Mouse (Mus musculus) embryonic facial prominence, embryonic 14.5 days (tissue): ENCODE measurements around the gene 2810408A11Rik. TPM values are rescaled to one million over a fixed set of nuclear protein-coding genes. Genes with fewer than 3 reads are reported as not detected.

Experiments
- ATAC-seq: fragments of 200-750 bp; cut with Nextera tagmentation; 2 replicates; pipeline ENCODE4 v1.8.0; 2017; ENCODE audit warnings: low read depth, moderate number of reproducible peaks, moderate TSS enrichment
- DNase-seq: peaks from one replicate; pipeline ENCODE4 v3.0.0-alpha.2; 2015; ENCODE audit warnings: low spot score
- H3K27ac ChIP-seq: fragments of 300-500 bp; sonication (generic); replicated peaks from 2 replicates; pipeline ENCODE4 v1.5.1; 2014; ENCODE audit warnings: low read depth, mild to moderate bottlenecking, low read length, moderate library complexity
- H3K27me3 ChIP-seq: fragments of 300-500 bp; sonication (generic); replicated peaks from 2 replicates; pipeline ENCODE4 v1.6.1; 2014; ENCODE audit warnings: low read length; ENCODE audit not compliant: control insufficient read depth, insufficient read depth
- H3K36me3 ChIP-seq: fragments of 300-500 bp; sonication (generic); 2 replicates; pipeline ENCODE4 v1.6.1; 2014; ENCODE audit warnings: low read length, mixed read lengths; ENCODE audit not compliant: control insufficient read depth, insufficient read depth
- H3K4me1 ChIP-seq: fragments of 300-500 bp; sonication (generic); 2 replicates; pipeline ENCODE4 v1.6.1; 2014; ENCODE audit warnings: antibody characterized with exemption, low read length; ENCODE audit not compliant: control insufficient read depth, insufficient read depth
- H3K4me2 ChIP-seq: fragments of 300-500 bp; sonication (generic); 2 replicates; pipeline ENCODE4 v1.6.1; 2014; ENCODE audit warnings: low read depth, mild to moderate bottlenecking, low read length, moderate library complexity, mixed read lengths
- H3K4me3 ChIP-seq: fragments of 300-500 bp; sonication (generic); 2 replicates; pipeline ENCODE4 v1.5.1; 2014; ENCODE audit warnings: low read depth, mild to moderate bottlenecking, low read length
- H3K9ac ChIP-seq: fragments of 300-500 bp; sonication (generic); 2 replicates; pipeline ENCODE4 v1.6.1; 2014; ENCODE audit warnings: low read depth, mild to moderate bottlenecking, low read length, moderate library complexity, mixed read lengths
- H3K9me3 ChIP-seq: fragments of 300-500 bp; sonication (generic); 2 replicates; pipeline ENCODE4 v1.6.1; 2016; ENCODE audit warnings: low read length; ENCODE audit not compliant: control insufficient read depth
- WGBS: fragments of 180-500 bp; shearing (Covaris S2); extraction: QIAGEN DNeasy Blood & Tissue Kit; methylation state at CpG from one replicate; pipeline ENCODE4 v1.1.7; 2014; 5-methylcytosine and 5-hydroxymethylcytosine counted together
- polyA plus RNA-seq: library from polyadenylated mRNA; unstranded; fragments of >200 nt; fragmentation: Nextera tagmentation; extraction: Ambion mirVana; gene quantifications from 2 replicates; pipeline ENCODE4 v1.2.1, GENCODE M21; 2014

2810408A11Rik gene
- polyA plus RNA-seq, 1 experiment from 2014 or later, result 5.7 TPM

GRCm38 (mm10) chr11:69899870-69900269 lies 917 bp downstream of the 2810408A11Rik start:
- ATAC-seq (no peak), DNase-seq (no peak)
- 20% methylated on average over 4 of the region's 4 CpGs for WGBS
- H3K27ac ChIP-seq, result peak overlapping the region; percentile 96; the same call in 1 of the 2 replicates
- no peaks in the 10 kb centered on the region for H3K27me3 ChIP-seq
- H3K4me3 ChIP-seq, result peak overlapping the region; percentile 87
- peak overlapping the region; percentile 98 for H3K4me2 ChIP-seq
- H3K9me3 ChIP-seq, result no peaks in the 10 kb centered on the region
- H3K9ac ChIP-seq, result peak overlapping the region; percentile 88
- H3K36me3 ChIP-seq, result peaks cover 14% of the 10 kb centered on the region
- H3K4me1 ChIP-seq, result peaks cover 19% of the 10 kb centered on the region

GRCm38 (mm10) chr11:69895291-69895690 lies 5.5 kb downstream of the 2810408A11Rik start, which contains the start of gene Acap1:
Gene Acap1 (minus strand): TSS chr11:69895539.
- DNase-seq, result no peak
- H3K4me3 ChIP-seq, result no peak within 1 kb of the TSS
- H3K4me1 ChIP-seq, result peaks cover 12% of the 10 kb centered on the region
- no peak within 1 kb of the TSS for H3K27ac ChIP-seq
- no peak for ATAC-seq
- WGBS, result 72% methylated on average over 4 of the region's 4 CpGs
- H3K4me2 ChIP-seq, result no peak within 1 kb of the TSS
- H3K9me3 ChIP-seq, result no peaks in the 10 kb centered on the region
- peak within 1 kb of the TSS; percentile 1; the same call in 1 of the 2 replicates for H3K9ac ChIP-seq
- H3K36me3 ChIP-seq, result no peaks in the 10 kb centered on the region
- no peaks in the 10 kb centered on the region for H3K27me3 ChIP-seq

GRCm38 (mm10) chr11:69894671-69895070 lies 6.1 kb downstream of the 2810408A11Rik start:
- no peak for ATAC-seq
- WGBS, result 65% methylated on average over 5 of the region's 5 CpGs

GRCm38 (mm10) chr11:69891482-69891881 lies 9.3 kb downstream of the 2810408A11Rik start:
- ATAC-seq (no peak), DNase-seq (no peak)
- H3K4me2 ChIP-seq, result no peak overlapping the region
- H3K4me3 ChIP-seq, result no peak overlapping the region
- no peak overlapping the region for H3K27ac ChIP-seq
- H3K9ac ChIP-seq, result no peak overlapping the region
- whole genome bisulfite sequencing, result 74% methylated on average over 4 of the region's 4 CpGs
- H3K9me3 ChIP-seq, result no peaks in the 10 kb centered on the region
- no peaks in the 10 kb centered on the region for H3K27me3 ChIP-seq
- H3K4me1 ChIP-seq, result no peaks in the 10 kb centered on the region
- no peaks in the 10 kb centered on the region for H3K36me3 ChIP-seq

More at GRCm38 (mm10) chr11:69894671-69895070, 6.1 kb downstream of the 2810408A11Rik start:
- peaks cover 9% of the 10 kb centered on the region for H3K4me1 ChIP-seq
- no peak for DNase-seq
- H3K4me3 ChIP-seq, result no peak overlapping the region
- H3K27ac ChIP-seq, result no peak overlapping the region
- H3K36me3 ChIP-seq, result no peaks in the 10 kb centered on the region
- no peaks in the 10 kb centered on the region for H3K27me3 ChIP-seq
- H3K9me3 ChIP-seq, result no peaks in the 10 kb centered on the region
- H3K9ac ChIP-seq, result no peak overlapping the region
- no peak overlapping the region for H3K4me2 ChIP-seq

GRCm38 (mm10) chr11:69886907-69887635 lies 13.7 kb downstream of the 2810408A11Rik start:
- H3K9ac ChIP-seq, result no peak overlapping the region

GRCm38 (mm10) chr11:69884663-69885062 lies 16.1 kb downstream of the 2810408A11Rik start:
- H3K9ac ChIP-seq, result no peak overlapping the region
- no peaks in the 10 kb centered on the region for H3K9me3 ChIP-seq
- H3K4me3 ChIP-seq, result no peak overlapping the region
- H3K27me3 ChIP-seq, result no peaks in the 10 kb centered on the region
- WGBS, result 82% methylated on average over 8 of the region's 8 CpGs
- peaks cover 15% of the 10 kb centered on the region for H3K4me1 ChIP-seq
- no peak overlapping the region for H3K4me2 ChIP-seq
- DNase-seq (no peak), ATAC-seq (no peak)
- H3K27ac ChIP-seq, result no peak overlapping the region
- H3K36me3 ChIP-seq, result no peaks in the 10 kb centered on the region

More at GRCm38 (mm10) chr11:69886907-69887635, 13.7 kb downstream of the 2810408A11Rik start:
- DNase-seq (no peak), ATAC-seq (no peak)
- H3K4me2 ChIP-seq, result no peak overlapping the region
- H3K27ac ChIP-seq, result no peak overlapping the region
- no peaks in the 10 kb centered on the region; the same call in 1 of the 2 replicates for H3K4me1 ChIP-seq
- H3K36me3 ChIP-seq, result no peaks in the 10 kb centered on the region
- H3K27me3 ChIP-seq, result no peaks in the 10 kb centered on the region
- H3K9me3 ChIP-seq, result no peaks in the 10 kb centered on the region
- 64% methylated on average over 8 of the region's 8 CpGs for whole genome bisulfite sequencing
- no peak overlapping the region for H3K4me3 ChIP-seq

GRCm38 (mm10) chr11:69884240-69884639 lies 16.5 kb downstream of the 2810408A11Rik start:
- WGBS, result 75% methylated on average over 9 of the region's 9 CpGs
- H3K4me1 ChIP-seq, result peaks cover 19% of the 10 kb centered on the region
- H3K4me2 ChIP-seq, result no peak overlapping the region
- DNase-seq (no peak), ATAC-seq (no peak)
- no peaks in the 10 kb centered on the region for H3K36me3 ChIP-seq
- H3K9ac ChIP-seq, result no peak overlapping the region
- H3K4me3 ChIP-seq, result no peak overlapping the region
- no peaks in the 10 kb centered on the region for H3K9me3 ChIP-seq
- H3K27me3 ChIP-seq, result no peaks in the 10 kb centered on the region
- no peak overlapping the region for H3K27ac ChIP-seq

GRCm38 (mm10) chr11:69883527-69884151 lies 17.1 kb downstream of the 2810408A11Rik start:
- H3K27ac ChIP-seq, result no peak overlapping the region
- 77% methylated on average over 8 of the region's 8 CpGs for WGBS

More at GRCm38 (mm10) chr11:69883527-69884151, 17.1 kb downstream of the 2810408A11Rik start:
- no peak overlapping the region for H3K4me3 ChIP-seq
- no peak overlapping the region for H3K9ac ChIP-seq
- H3K9me3 ChIP-seq, result no peaks in the 10 kb centered on the region
- no peaks in the 10 kb centered on the region for H3K36me3 ChIP-seq
- DNase-seq, result no peak
- H3K4me1 ChIP-seq, result peaks cover 22% of the 10 kb centered on the region
- H3K4me2 ChIP-seq, result no peak overlapping the region
- ATAC-seq, result no peak
- no peaks in the 10 kb centered on the region for H3K27me3 ChIP-seq
